Mouse (Mus musculus): ENCODE results near the gene Pemt.

The Pemt gene

GRCm38 (mm10) chr11:60048841-60049240 lies 2.6 kb upstream of the Pemt start:
- DNase-seq: no peak

GRCm38 (mm10) chr11:60045676-60046057 lies 622 bp downstream of the Pemt start:
- no peak for DNase-seq

GRCm38 (mm10) chr11:60044777-60045176 lies 1.5 kb downstream of the Pemt start:
- no peak for DNase-seq

- DNase-seq: no peak
These were observed 4.0 kb downstream of the Pemt start for GRCm38 (mm10) chr11:60042277-60042676.

- no peak for DNase-seq
These were observed 9.6 kb downstream of the Pemt start for GRCm38 (mm10) chr11:60036537-60037220.

GRCm38 (mm10) chr11:60034911-60035400 lies 11.3 kb downstream of the Pemt start:
- DNase-seq: no peak

- DNase-seq: no peak
These were observed 12.0 kb downstream of the Pemt start for GRCm38 (mm10) chr11:60034293-60034692.

GRCm38 (mm10) chr11:60032586-60033430 lies 13.5 kb downstream of the Pemt start:
- peak; percentile 60 for DNase-seq

- DNase-seq: no peak
These were observed 15.4 kb downstream of the Pemt start for GRCm38 (mm10) chr11:60030747-60031331.

- DNase-seq: no peak
These were observed 16.3 kb downstream of the Pemt start for GRCm38 (mm10) chr11:60029976-60030375.

GRCm38 (mm10) chr11:60027913-60028875 lies 18.1 kb downstream of the Pemt start:
- DNase-seq: no peak

- peak; percentile 38 for DNase-seq
These were observed 19.0 kb downstream of the Pemt start for GRCm38 (mm10) chr11:60027272-60027671.

- DNase-seq: no peak
These were observed 20.1 kb downstream of the Pemt start for GRCm38 (mm10) chr11:60026166-60026565.

GRCm38 (mm10) chr11:60021201-60021600 lies 25.1 kb downstream of the Pemt start:
- no peak for DNase-seq

GRCm38 (mm10) chr11:60016726-60017125 lies 29.6 kb downstream of the Pemt start:
- DNase-seq: no peak

- no peak for DNase-seq
These were observed 34.8 kb downstream of the Pemt start for GRCm38 (mm10) chr11:60011516-60011915.

GRCm38 (mm10) chr11:60009451-60009850 lies 36.8 kb downstream of the Pemt start:
- no peak for DNase-seq

- DNase-seq: no peak
These were observed 40.4 kb downstream of the Pemt start for GRCm38 (mm10) chr11:60005866-60006265.

- no peak for DNase-seq
These were observed 41.6 kb downstream of the Pemt start for GRCm38 (mm10) chr11:60004716-60005115.

- peak; percentile 9 for DNase-seq
These were observed 42.5 kb downstream of the Pemt start for GRCm38 (mm10) chr11:60003811-60004210.

GRCm38 (mm10) chr11:60001231-60001980 lies 44.9 kb downstream of the Pemt start:
- DNase-seq: no peak

- DNase-seq: no peak
These were observed 52.0 kb downstream of the Pemt start for GRCm38 (mm10) chr11:59994318-59994717.

Data from layer of hippocampus, adult 9-11 months (tissue).